Mouse (Mus musculus): ENCODE measurements around the gene Angptl6.

- TF ChIP-seq CTCF (conservative IDR thresholded peaks at IDR 0.05; ENCODE audit: insufficient read depth, insufficient read length, low read depth, low read length) = no peak
- TF ChIP-seq POLR2A (IDR thresholded peaks at IDR 0.05; ENCODE audit: low read depth, low read length) = no peak
These were observed 40.6 kb downstream of the Angptl6 start for GRCm38 (mm10) chr9:20838931-20839330.

Measured in kidney, adult 2 months (tissue).